Mouse (Mus musculus) spleen, adult 2 months (tissue): ENCODE measurements around the gene Cog2.

ENCODE experiments used
- CTCF ChIP-seq: fragments of 200-500 bp; IDR thresholded peaks from 2 replicates; pipeline ENCODE4 v1.5.1; 2011; ENCODE audit warnings: mild to moderate bottlenecking, inconsistent platforms; ENCODE audit not compliant: insufficient read depth, insufficient read length, insufficient replicate concordance; ENCODE audit errors: extremely low read depth
- POLR2A ChIP-seq: fragments of 200-500 bp; IDR thresholded peaks from 2 replicates; pipeline ENCODE4 v1.6.1; 2011; ENCODE audit warnings: low read depth, low read length, inconsistent platforms

DNA sequence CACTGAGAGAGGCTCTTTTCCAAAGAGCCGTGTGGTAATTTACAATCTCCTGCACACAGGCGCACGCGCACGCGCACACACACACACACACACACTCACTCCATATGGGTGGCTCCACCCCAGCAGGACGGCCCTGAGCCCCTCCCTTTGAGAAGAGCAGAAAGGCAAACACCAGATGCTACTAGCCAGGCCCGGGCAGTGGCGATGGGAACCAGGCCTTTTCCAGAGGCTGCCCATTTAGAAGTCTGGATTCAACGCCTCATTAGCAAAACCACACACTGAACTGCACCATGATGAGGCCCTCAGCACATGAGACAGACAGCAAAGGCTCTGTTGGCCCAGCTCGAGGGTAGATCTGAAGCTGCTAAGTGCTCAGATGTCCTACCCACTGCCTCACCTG, 24.9 kb upstream of the Cog2 start:
- no peak for TF ChIP-seq CTCF
- no peak for TF ChIP-seq POLR2A
